Mouse (Mus musculus) ZHBTc4 (cell line): ENCODE results near the gene Ptdss2.

Source experiments
- DNase-seq: peaks from one replicate; pipeline ENCODE4 v3.0.0-alpha.2; 2011; ENCODE audit warnings: low read depth, low spot score

Gene Ptdss2

GRCm38 (mm10) chr7:141173323-141173850, 51.2 kb downstream of the Ptdss2 start:
- no peak for DNase-seq

GRCm38 (mm10) chr7:141175068-141175467, 52.9 kb downstream of the Ptdss2 start:
- DNase-seq = no peak

- DNase-seq = peak; percentile 91
Measured at GRCm38 (mm10) chr7:141176173-141176572, 54.0 kb downstream of the Ptdss2 start.

GRCm38 (mm10) chr7:141188194-141188593, 66.0 kb downstream of the Ptdss2 start:
- no peak for DNase-seq

- DNase-seq = no peak
Measured at GRCm38 (mm10) chr7:141188733-141189132, 66.6 kb downstream of the Ptdss2 start.

- DNase-seq = no peak
Measured at GRCm38 (mm10) chr7:141190220-141190619, 68.0 kb downstream of the Ptdss2 start.

- no peak for DNase-seq
Measured at GRCm38 (mm10) chr7:141191036-141191435, 68.9 kb downstream of the Ptdss2 start.

- no peak for DNase-seq
Measured at GRCm38 (mm10) chr7:141191796-141192685, 69.9 kb downstream of the Ptdss2 start.

- DNase-seq = no peak
Measured at GRCm38 (mm10) chr7:141192776-141193347, 70.7 kb downstream of the Ptdss2 start.

GRCm38 (mm10) chr7:141193348-141193856, 71.2 kb downstream of the Ptdss2 start:
- peak; percentile 67 for DNase-seq

- DNase-seq = peak; percentile 99
Measured at GRCm38 (mm10) chr7:141193948-141194347, 71.8 kb downstream of the Ptdss2 start, which contains the start of the genes Hras and Lrrc56. Gene Hras (minus strand): TSS chr7:141194005. Gene Lrrc56 (plus strand): TSS chr7:141194157.

- no peak for DNase-seq
Measured at GRCm38 (mm10) chr7:141194409-141194808, 72.2 kb downstream of the Ptdss2 start.

GRCm38 (mm10) chr7:141194830-141195229, 72.6 kb downstream of the Ptdss2 start:
- DNase-seq = peak; percentile 96

- no peak for DNase-seq
Measured at GRCm38 (mm10) chr7:141195754-141196153, 73.6 kb downstream of the Ptdss2 start.

- DNase-seq = no peak
Measured at GRCm38 (mm10) chr7:141196619-141197282, 74.6 kb downstream of the Ptdss2 start.

GRCm38 (mm10) chr7:141198121-141198520, 75.9 kb downstream of the Ptdss2 start:
- no peak for DNase-seq

GRCm38 (mm10) chr7:141204546-141204945, 82.4 kb downstream of the Ptdss2 start:
- DNase-seq = no peak

- DNase-seq = no peak
Measured at GRCm38 (mm10) chr7:141205504-141205903, 83.3 kb downstream of the Ptdss2 start.

GRCm38 (mm10) chr7:141206182-141206937, 84.2 kb downstream of the Ptdss2 start:
- no peak for DNase-seq
